Mouse (Mus musculus): Measurements from ENCODE around the gene Nudt22. TPM values are rescaled to one million over a fixed set of nuclear protein-coding genes. Genes with fewer than 3 reads are reported as not detected.
A peak's percentile ranks its signal among the peaks of the same experiment; 100 is the strongest.

Gene Nudt22
- polyA plus RNA-seq, 1 experiment from 2014 or later: 11.6 TPM

DNA sequence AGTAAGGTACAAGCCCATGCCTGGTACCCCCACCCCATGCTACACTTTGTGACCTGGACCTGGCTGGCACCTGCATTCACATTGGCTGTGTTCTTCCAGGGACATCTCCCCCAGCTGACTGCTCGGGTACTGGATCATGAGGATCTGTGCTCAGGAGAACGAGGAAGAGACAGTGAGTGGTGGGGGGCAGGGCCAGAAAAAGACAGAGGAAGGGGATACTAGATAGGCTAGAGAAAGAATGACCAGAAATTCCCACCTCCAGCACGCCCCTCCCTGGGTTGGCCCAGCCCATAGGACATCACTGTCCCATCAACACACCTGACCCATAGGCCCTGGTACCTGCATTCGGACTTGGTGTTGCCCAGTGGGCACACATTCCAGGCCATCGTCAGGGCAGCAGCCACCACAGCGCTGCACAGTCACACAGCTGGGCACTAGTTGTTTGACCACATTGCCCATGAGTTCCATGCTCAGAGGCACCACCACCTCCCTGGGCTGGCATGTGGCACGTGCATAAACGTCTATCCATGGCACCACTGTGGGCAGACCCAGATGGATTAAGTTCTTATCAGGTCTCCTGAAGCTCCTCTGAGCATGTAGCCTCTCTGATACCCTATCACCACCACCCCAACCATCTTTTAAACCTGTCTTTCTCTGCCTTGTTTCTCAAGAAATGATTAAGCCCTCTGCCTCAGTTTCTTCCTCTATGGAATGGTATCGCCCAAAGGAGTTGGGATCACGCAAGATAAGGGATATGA is 9.8 kb downstream of the Nudt22 start:
- 61% methylated on average over 10 of the region's 10 CpGs for WGBS (ENCODE audit: insufficient replicate concordance)

DNA sequence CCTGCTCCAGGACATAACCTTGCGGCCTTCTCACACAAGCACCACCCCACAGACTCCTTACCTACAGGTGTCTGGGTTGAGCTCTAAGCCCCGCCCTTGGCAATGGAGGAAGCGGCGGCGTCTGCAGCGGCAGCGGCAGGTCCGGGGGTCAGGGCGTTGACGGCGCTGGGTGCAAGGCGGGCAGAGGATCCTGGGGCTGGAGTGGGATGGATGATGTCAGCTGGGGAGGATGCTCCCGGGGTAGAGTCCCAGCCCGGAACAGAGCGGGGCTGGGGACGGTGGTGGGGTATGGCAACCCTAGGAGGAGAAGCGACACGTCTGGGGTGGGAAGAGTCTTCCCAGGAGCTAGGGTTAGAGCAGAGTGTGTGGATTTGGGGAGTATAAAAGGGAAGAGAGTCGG is 10.6 kb downstream of the Nudt22 start:
- H3K4me2 ChIP-seq (ENCODE audit: low read depth, low read length): no peak overlapping the region
- no peak overlapping the region for H3K27ac ChIP-seq (ENCODE audit: low read depth)
- no peak overlapping the region for H3K4me3 ChIP-seq (ENCODE audit: low read depth, low read length)
- no peaks in the 10 kb centered on the region for H3K27me3 ChIP-seq (ENCODE audit: insufficient read depth, low read length)
- ATAC-seq: no peak
- WGBS (ENCODE audit: insufficient replicate concordance): 89% methylated on average over 19 of the region's 19 CpGs
- peaks cover 30% of the 10 kb centered on the region for H3K4me1 ChIP-seq (ENCODE audit: insufficient read depth)
- DNase-seq: no peak
- peaks cover 18% of the 10 kb centered on the region; the same call in 1 of the 2 replicates for H3K36me3 ChIP-seq (replicated peaks; ENCODE audit: insufficient read depth, low read length)
- H3K9me3 ChIP-seq (ENCODE audit: low read length): no peaks in the 10 kb centered on the region
- TF ChIP-seq CTCF (IDR thresholded peaks at IDR 0.05; ENCODE audit: low read depth) (no peak), EP300 (IDR thresholded peaks at IDR 0.05; ENCODE audit: low read depth) (no peak)
- H3K9ac ChIP-seq (replicated peaks): no peak overlapping the region

More for the DNA sequence above, 9.8 kb downstream of the Nudt22 start:
- H3K4me2 ChIP-seq (ENCODE audit: low read depth, low read length): peak overlapping the region; percentile 98
- no peaks in the 10 kb centered on the region for H3K27me3 ChIP-seq (ENCODE audit: insufficient read depth, low read length)
- ATAC-seq (peak; percentile 16; the same call in 1 of the 2 replicates), DNase-seq (no peak)
- H3K36me3 ChIP-seq (replicated peaks; ENCODE audit: insufficient read depth, low read length): peaks cover 18% of the 10 kb centered on the region; the same call in 1 of the 2 replicates
- peak; percentile 70 for TF ChIP-seq EP300 (IDR thresholded peaks at IDR 0.05; ENCODE audit: low read depth)
- no peak for TF ChIP-seq CTCF (IDR thresholded peaks at IDR 0.05; ENCODE audit: low read depth)
- H3K9ac ChIP-seq (replicated peaks): peak overlapping the region; percentile 75; the same call in 1 of the 2 replicates
- peak overlapping the region; percentile 76; the same call in 1 of the 2 replicates for H3K27ac ChIP-seq (ENCODE audit: low read depth)
- peak overlapping the region; percentile 77 for H3K4me3 ChIP-seq (ENCODE audit: low read depth, low read length)
- H3K9me3 ChIP-seq (ENCODE audit: low read length): no peaks in the 10 kb centered on the region
- H3K4me1 ChIP-seq (ENCODE audit: insufficient read depth): peaks cover 26% of the 10 kb centered on the region

DNA sequence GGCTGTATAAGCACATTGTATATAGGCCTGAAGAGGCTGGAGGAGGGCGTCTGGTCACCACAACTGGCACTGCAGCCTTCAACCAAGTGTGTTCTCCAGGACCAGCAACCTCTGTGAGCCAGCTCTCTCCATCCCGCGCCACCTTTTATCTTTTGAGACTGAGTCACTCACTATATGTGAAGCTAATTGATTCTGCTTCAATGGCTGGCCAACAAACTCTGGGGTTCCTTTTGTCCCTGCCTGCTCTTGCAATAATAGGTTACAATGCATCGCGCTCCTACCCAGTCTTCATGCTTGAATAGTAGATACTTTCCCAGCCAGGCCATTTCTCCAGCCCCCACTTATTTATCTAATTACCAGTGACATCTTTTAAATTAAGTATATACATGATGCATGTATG is 12.3 kb downstream of the Nudt22 start:
- no peak overlapping the region for H3K4me2 ChIP-seq (ENCODE audit: low read depth, low read length)
- no peak overlapping the region for H3K27ac ChIP-seq (ENCODE audit: low read depth)
- no peak overlapping the region for H3K9ac ChIP-seq (replicated peaks)
- H3K9me3 ChIP-seq (ENCODE audit: low read length): no peaks in the 10 kb centered on the region
- peaks cover 39% of the 10 kb centered on the region for H3K4me1 ChIP-seq (ENCODE audit: insufficient read depth)
- H3K4me3 ChIP-seq (ENCODE audit: low read depth, low read length): no peak overlapping the region
- no peak for TF ChIP-seq EP300 (IDR thresholded peaks at IDR 0.05; ENCODE audit: low read depth)
- TF ChIP-seq CTCF (IDR thresholded peaks at IDR 0.05; ENCODE audit: low read depth): no peak
- WGBS (ENCODE audit: insufficient replicate concordance): 96% methylated on average over 5 of the region's 5 CpGs
- DNase-seq: no peak
- H3K36me3 ChIP-seq (replicated peaks; ENCODE audit: insufficient read depth, low read length): peaks cover 16% of the 10 kb centered on the region; the same call in 1 of the 2 replicates
- no peak for ATAC-seq
- no peaks in the 10 kb centered on the region for H3K27me3 ChIP-seq (ENCODE audit: insufficient read depth, low read length)

DNA sequence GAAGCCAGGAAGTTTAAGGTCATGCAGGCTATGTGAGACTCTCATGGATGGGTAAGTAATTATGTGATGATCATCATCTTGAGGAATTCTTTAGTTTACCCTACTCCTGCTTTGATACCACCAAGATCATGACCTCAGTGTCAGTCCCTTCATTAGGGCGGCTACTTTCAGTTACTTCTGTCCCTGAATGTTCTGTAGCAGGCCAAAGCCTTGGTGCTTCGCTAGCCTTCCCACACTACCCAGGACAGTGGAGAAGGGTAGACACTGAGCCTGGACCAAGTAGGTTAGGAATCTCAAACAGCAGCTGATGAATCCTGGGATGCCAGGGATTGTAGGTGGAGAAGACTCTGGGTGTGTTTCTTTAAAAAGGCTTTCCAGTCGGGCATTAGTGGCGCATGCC is 14.5 kb downstream of the Nudt22 start:
- Histone ChIP-seq H3K4me1 (ENCODE audit: insufficient read depth) (peaks cover 37% of the 10 kb centered on the region), H3K9me3 (ENCODE audit: low read length) (no peaks in the 10 kb centered on the region), H3K36me3 (replicated peaks; ENCODE audit: insufficient read depth, low read length) (peaks cover 23% of the 10 kb centered on the region), H3K27ac (ENCODE audit: low read depth) (peak overlapping the region; percentile 93), H3K4me3 (ENCODE audit: low read depth, low read length) (peak overlapping the region; percentile 75; the same call in 1 of the 2 replicates), H3K27me3 (ENCODE audit: insufficient read depth, low read length) (no peaks in the 10 kb centered on the region), H3K4me2 (ENCODE audit: low read depth, low read length) (peak overlapping the region; percentile 95), H3K9ac (replicated peaks) (peak overlapping the region; percentile 70; the same call in 1 of the 2 replicates)
- ATAC-seq (no peak), DNase-seq (no peak)
- TF ChIP-seq EP300 (IDR thresholded peaks at IDR 0.05; ENCODE audit: low read depth) (no peak), CTCF (IDR thresholded peaks at IDR 0.05; ENCODE audit: low read depth) (no peak)
- 89% methylated on average over 4 of the region's 4 CpGs for WGBS (ENCODE audit: insufficient replicate concordance)

DNA sequence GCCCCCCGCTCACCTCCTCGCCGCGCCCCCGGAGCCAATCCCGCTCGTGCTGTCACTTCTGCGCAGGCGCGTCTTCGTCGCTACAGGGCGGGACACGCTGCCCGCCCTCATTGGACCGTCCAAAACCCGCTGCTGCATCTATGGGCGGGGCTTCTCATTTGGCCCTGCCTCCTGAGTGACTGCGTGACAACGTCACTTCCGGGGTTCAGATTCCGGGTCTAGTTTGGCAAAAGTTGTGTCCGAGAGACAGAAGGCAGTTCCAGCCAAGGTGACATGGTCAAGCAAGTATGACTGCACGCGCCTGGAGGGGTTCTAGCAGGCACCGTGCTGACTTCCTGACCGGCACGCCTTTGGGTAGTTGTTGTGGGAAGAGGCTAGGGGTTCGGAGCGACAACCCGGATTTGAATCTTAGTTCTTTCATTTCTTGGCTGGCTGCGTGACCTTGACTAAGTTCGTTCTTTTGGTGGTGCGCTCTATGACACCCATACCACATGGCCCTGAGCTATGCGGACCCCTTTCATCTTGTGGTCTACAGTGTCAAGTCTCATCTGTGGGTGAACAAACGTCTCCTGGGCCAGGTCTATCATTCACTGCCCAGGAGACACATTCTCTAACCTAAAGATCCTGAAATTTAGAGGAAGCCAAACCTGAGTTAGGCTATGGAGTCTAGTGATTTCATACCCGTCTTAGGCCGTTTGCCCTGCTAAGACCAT is 15.4 kb downstream of the Nudt22 start, which contains the start of gene Fkbp2:
Gene Fkbp2, minus strand, starts transcription at position 121 of the 713 bp plus-strand sequence.
- Histone ChIP-seq H3K27ac (ENCODE audit: low read depth) (peak within 1 kb of the TSS; percentile 93), H3K4me2 (ENCODE audit: low read depth, low read length) (peak within 1 kb of the TSS; percentile 95), H3K4me3 (ENCODE audit: low read depth, low read length) (peak within 1 kb of the TSS; percentile 75), H3K9me3 (ENCODE audit: low read length) (no peaks in the 10 kb centered on the region), H3K9ac (replicated peaks) (peak within 1 kb of the TSS; percentile 70), H3K36me3 (replicated peaks; ENCODE audit: insufficient read depth, low read length) (peaks cover 23% of the 10 kb centered on the region), H3K4me1 (ENCODE audit: insufficient read depth) (peaks cover 39% of the 10 kb centered on the region), H3K27me3 (ENCODE audit: insufficient read depth, low read length) (no peaks in the 10 kb centered on the region)
- TF ChIP-seq EP300 (IDR thresholded peaks at IDR 0.05; ENCODE audit: low read depth) (no peak), CTCF (IDR thresholded peaks at IDR 0.05; ENCODE audit: low read depth) (no peak)
- DNase-seq (peak; percentile 99), ATAC-seq (peak; percentile 81)
- WGBS (ENCODE audit: insufficient replicate concordance): 1% methylated on average over 38 of the region's 38 CpGs
